Mouse (Mus musculus) embryonic facial prominence, embryonic 12.5 days (tissue): ENCODE measurements around the gene Cox19. TPM values are rescaled to one million over a fixed set of nuclear protein-coding genes. Genes with fewer than 3 reads are reported as not detected.

Source experiments
- ATAC-seq: fragments of 200-750 bp; cut with Nextera tagmentation; 2 replicates; pipeline ENCODE4 v1.8.0; 2017; ENCODE audit not compliant: insufficient number of reproducible peaks, insufficient read depth, low FRiP score, low TSS enrichment
- H3K27ac ChIP-seq: fragments of 300-500 bp; sonication (generic); 2 replicates; pipeline ENCODE4 v1.5.1; 2016; ENCODE audit warnings: mild to moderate bottlenecking
- H3K27me3 ChIP-seq: fragments of 300-500 bp; sonication (generic); 2 replicates; pipeline ENCODE4 v1.6.1; 2016; ENCODE audit warnings: mild to moderate bottlenecking, moderate library complexity
- H3K36me3 ChIP-seq: fragments of 300-500 bp; sonication (generic); 2 replicates; pipeline ENCODE4 v1.6.1; 2016; ENCODE audit warnings: mild to moderate bottlenecking
- H3K4me1 ChIP-seq: fragments of 300-500 bp; sonication (generic); 2 replicates; pipeline ENCODE4 v1.6.1; 2016
- H3K4me2 ChIP-seq: fragments of 300-500 bp; sonication (generic); replicated peaks from 2 replicates; pipeline ENCODE4 v1.6.1; 2016; ENCODE audit warnings: mild to moderate bottlenecking, moderate library complexity
- H3K4me3 ChIP-seq: fragments of 300-500 bp; sonication (generic); 2 replicates; pipeline ENCODE4 v1.5.1; 2016; ENCODE audit warnings: mild to moderate bottlenecking
- H3K9ac ChIP-seq: fragments of 300-500 bp; sonication (generic); 2 replicates; pipeline ENCODE4 v1.6.1; 2016; ENCODE audit warnings: mild to moderate bottlenecking, moderate library complexity
- H3K9me3 ChIP-seq: fragments of 300-500 bp; sonication (generic); 2 replicates; pipeline ENCODE4 v1.6.1; 2016; ENCODE audit warnings: mild to moderate bottlenecking, moderate library complexity
- WGBS: fragments of 180-500 bp; shearing (Covaris S2); methylation state at CpG from one replicate; pipeline ENCODE4 v1.1.7; 2016; 5-methylcytosine and 5-hydroxymethylcytosine counted together
- polyA plus RNA-seq: library from polyadenylated mRNA; unstranded; fragments of >200 nt; fragmentation: Nextera tagmentation; extraction: Ambion mirVana; gene quantifications from 2 replicates; pipeline ENCODE4 v1.2.1, GENCODE M21; 2016

Cox19 gene
- polyA plus RNA-seq, 1 experiment from 2014 or later, result 110 TPM

DNA sequence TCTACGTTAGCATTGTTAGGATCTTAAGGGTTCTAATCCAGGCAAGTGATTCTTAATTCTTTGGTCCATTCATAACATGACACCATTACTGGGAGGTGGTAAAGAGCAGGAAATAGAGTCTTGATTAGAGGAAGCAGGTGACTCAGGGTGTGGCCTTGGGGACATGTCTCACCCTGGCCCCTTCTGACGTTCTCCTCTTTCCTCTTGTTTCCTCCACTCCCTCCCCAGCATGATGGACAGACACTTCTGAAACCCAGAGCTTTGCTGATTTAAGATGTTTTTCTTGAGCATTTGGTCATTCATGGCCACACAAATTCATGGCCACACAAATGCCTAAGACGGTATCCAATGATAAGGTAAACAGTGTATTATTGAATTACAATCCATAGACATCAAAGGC, 41.3 kb downstream of the Cox19 start:
- Histone ChIP-seq H3K4me1 (no peaks in the 10 kb centered on the region), H3K9me3 (no peaks in the 10 kb centered on the region), H3K27ac (no peak overlapping the region), H3K4me3 (no peak overlapping the region), H3K9ac (no peak overlapping the region), H3K36me3 (no peaks in the 10 kb centered on the region), H3K4me2 (no peak overlapping the region), H3K27me3 (no peaks in the 10 kb centered on the region)
- WGBS, result 66% methylated on average over 3 of the region's 3 CpGs
- ATAC-seq, result no peak

GRCm38 (mm10) chr5:139303646-139304061, 47.6 kb downstream of the Cox19 start:
- no peak overlapping the region for H3K9ac ChIP-seq
- no peak overlapping the region for H3K27ac ChIP-seq
- 0 out of 2 replicates have a peak, but pooled peaks cover 3% of the 10 kb centered on the region for H3K27me3 ChIP-seq
- no peak overlapping the region for H3K4me3 ChIP-seq
- WGBS, result 85% methylated on average over 9 of the region's 9 CpGs
- no peak overlapping the region for H3K4me2 ChIP-seq
- ATAC-seq, result no peak
- H3K9me3 ChIP-seq, result no peaks in the 10 kb centered on the region
- H3K4me1 ChIP-seq, result no peaks in the 10 kb centered on the region
- no peaks in the 10 kb centered on the region for H3K36me3 ChIP-seq

DNA sequence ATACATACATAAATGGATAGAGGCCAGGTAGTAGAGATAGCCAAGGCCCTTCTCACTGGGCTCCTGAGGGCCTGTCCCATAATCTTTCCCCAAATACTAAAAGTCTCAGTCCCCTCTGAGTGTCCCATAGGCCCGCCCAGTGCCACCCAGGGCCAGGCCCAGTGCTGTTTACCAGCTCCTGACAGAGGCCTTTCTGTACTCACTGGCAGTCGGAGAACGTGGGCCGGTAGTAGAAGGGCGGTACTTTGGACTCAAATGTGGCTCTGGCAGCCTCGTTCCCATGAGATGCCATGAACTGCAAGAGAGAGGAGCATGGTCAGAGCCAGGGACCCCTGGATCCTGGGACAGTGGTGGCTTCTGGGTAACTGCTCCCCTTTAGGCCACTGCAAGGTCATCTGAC, 49.1 kb downstream of the Cox19 start:
- Histone ChIP-seq H3K4me3 (no peak overlapping the region), H3K36me3 (no peaks in the 10 kb centered on the region), H3K4me1 (no peaks in the 10 kb centered on the region), H3K27me3 (0 out of 2 replicates have a peak, but pooled peaks cover 3% of the 10 kb centered on the region), H3K9me3 (no peaks in the 10 kb centered on the region), H3K27ac (no peak overlapping the region), H3K9ac (no peak overlapping the region), H3K4me2 (no peak overlapping the region)
- WGBS, result 85% methylated on average over 6 of the region's 6 CpGs
- ATAC-seq, result no peak

DNA sequence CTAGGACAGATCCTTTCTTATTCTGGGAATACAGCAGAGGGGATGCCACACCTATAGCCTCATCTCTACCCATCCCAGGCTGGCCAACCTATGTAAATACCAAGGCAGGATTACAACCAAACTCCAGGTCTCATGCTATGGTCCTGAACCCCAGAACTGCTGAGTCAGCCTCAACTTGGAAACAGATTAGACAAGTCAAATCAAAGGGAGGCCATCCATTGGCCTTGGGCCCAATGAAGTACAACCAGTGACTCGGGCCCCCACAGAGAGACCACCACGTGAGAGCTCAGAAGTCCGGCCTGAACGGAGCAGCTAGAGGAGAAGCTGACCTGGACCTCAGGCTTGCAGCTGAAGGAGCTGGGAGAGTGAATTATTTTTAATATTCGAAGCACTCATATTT, 53.5 kb downstream of the Cox19 start:
- WGBS, result 82% methylated on average over 5 of the region's 5 CpGs
- H3K4me2 ChIP-seq, result no peak overlapping the region

GRCm38 (mm10) chr5:139297092-139297491, 54.1 kb downstream of the Cox19 start:
- Histone ChIP-seq H3K4me2 (no peak overlapping the region), H3K9ac (no peak overlapping the region), H3K27ac (no peak overlapping the region), H3K27me3 (0 out of 2 replicates have a peak, but pooled peaks cover 3% of the 10 kb centered on the region), H3K4me1 (no peaks in the 10 kb centered on the region), H3K9me3 (no peaks in the 10 kb centered on the region), H3K4me3 (no peak overlapping the region), H3K36me3 (no peaks in the 10 kb centered on the region)
- 89% methylated on average over 10 of the region's 10 CpGs for WGBS
- ATAC-seq, result no peak

More for the DNA sequence above, 53.5 kb downstream of the Cox19 start:
- no peaks in the 10 kb centered on the region for H3K9me3 ChIP-seq
- no peaks in the 10 kb centered on the region for H3K36me3 ChIP-seq
- no peak overlapping the region for H3K9ac ChIP-seq
- 0 out of 2 replicates have a peak, but pooled peaks cover 3% of the 10 kb centered on the region for H3K27me3 ChIP-seq
- H3K4me3 ChIP-seq, result no peak overlapping the region
- no peak overlapping the region for H3K27ac ChIP-seq
- ATAC-seq, result no peak
- no peaks in the 10 kb centered on the region for H3K4me1 ChIP-seq

GRCm38 (mm10) chr5:139294089-139294488, 57.1 kb downstream of the Cox19 start:
- H3K9ac ChIP-seq, result no peak overlapping the region
- H3K4me3 ChIP-seq, result no peak overlapping the region
- 0 out of 2 replicates have a peak, but pooled peaks cover 3% of the 10 kb centered on the region for H3K27me3 ChIP-seq
- WGBS, result 78% methylated on average over 2 of the region's 2 CpGs
- H3K4me1 ChIP-seq, result no peaks in the 10 kb centered on the region
- H3K9me3 ChIP-seq, result no peaks in the 10 kb centered on the region
- H3K4me2 ChIP-seq, result no peak overlapping the region
- H3K36me3 ChIP-seq, result no peaks in the 10 kb centered on the region
- H3K27ac ChIP-seq, result no peak overlapping the region
- ATAC-seq, result no peak

DNA sequence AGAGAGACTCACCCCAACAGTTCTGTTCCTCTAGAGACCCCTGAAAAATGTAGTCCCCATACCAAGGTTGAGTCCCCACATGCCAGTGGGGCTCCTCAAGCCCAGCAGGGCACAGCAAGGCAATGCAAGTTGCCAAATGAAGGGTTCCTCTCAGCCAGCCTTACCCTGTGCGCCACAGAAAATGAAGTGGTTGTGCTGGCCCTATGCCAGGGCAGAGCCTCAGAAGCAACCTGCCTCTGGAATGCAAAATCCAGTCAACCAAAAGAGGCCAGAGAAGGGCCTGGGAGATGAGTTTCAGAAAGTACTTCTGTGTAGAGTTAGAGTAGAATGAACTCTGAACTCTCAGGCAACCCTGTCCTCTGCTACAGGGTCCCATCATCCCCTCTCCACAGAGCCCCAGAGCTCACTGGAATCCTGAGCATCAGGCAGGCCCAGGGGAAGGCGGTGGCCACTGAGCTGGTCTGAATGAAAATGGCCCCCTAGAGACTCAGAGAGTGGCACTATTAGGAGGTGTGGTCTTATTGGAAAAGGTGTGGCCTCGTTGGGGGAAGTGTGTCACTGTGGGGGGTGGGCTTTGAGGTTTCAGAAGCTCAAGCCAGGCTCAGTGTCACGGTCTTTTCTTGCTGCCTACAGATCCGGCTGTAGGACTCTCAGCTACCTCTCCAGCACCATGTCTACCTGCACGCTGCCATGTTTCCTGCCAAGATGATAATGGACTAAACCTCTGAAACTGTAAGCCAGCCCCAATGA, 59.2 kb downstream of the Cox19 start:
- 69% methylated on average over 6 of the region's 6 CpGs for WGBS
- H3K4me1 ChIP-seq, result no peaks in the 10 kb centered on the region
- H3K27me3 ChIP-seq, result no peaks in the 10 kb centered on the region
- H3K4me3 ChIP-seq, result no peak overlapping the region
- no peak for ATAC-seq
- no peaks in the 10 kb centered on the region for H3K9me3 ChIP-seq
- H3K9ac ChIP-seq, result no peak overlapping the region
- H3K36me3 ChIP-seq, result no peaks in the 10 kb centered on the region
- H3K4me2 ChIP-seq, result no peak overlapping the region
- H3K27ac ChIP-seq, result no peak overlapping the region

DNA sequence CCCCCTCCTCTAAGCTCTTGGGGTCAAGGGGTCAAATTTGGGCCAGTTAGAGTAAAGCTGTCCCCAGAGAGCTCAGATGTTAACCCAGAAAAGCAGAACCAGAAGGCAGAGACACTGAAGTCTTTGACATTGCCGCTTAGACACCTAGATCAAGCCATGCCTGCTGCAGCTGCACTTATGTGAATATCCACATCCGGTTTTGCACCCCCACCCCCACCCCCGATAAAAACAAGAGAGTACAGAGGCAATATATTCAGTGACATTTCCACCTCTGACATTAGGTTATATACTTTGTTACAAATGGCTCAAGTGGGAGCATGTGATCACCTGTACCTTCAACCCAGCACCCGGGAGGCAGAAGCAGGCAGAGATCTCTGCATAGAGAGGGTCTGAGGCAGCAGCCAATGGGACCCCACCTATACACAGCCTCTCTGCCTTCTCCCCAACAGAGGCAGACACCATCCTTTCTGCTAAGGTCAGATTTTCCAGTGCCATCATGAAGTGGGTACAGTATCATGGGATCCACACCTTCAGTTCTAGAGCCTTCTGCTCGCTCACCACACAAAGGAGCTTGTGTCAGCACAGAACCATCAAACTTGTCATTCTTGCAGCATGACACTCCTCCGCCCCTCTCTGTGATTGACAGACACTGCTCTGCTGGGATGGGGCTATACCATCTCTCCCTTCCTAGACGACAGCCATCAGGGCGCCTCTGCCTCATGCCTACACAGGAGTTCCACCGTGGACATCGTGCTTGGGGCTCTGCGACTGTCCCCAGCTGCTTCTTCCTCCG, 60.6 kb downstream of the Cox19 start:
- H3K9ac ChIP-seq, result no peak overlapping the region
- H3K36me3 ChIP-seq, result no peaks in the 10 kb centered on the region
- WGBS, result 77% methylated on average over 12 of the region's 12 CpGs
- no peak overlapping the region for H3K4me2 ChIP-seq
- H3K27me3 ChIP-seq, result no peaks in the 10 kb centered on the region
- no peak for ATAC-seq
- no peaks in the 10 kb centered on the region for H3K9me3 ChIP-seq
- H3K27ac ChIP-seq, result no peak overlapping the region
- no peak overlapping the region for H3K4me3 ChIP-seq
- 0 out of 2 replicates have a peak, but pooled peaks cover 4% of the 10 kb centered on the region for H3K4me1 ChIP-seq

DNA sequence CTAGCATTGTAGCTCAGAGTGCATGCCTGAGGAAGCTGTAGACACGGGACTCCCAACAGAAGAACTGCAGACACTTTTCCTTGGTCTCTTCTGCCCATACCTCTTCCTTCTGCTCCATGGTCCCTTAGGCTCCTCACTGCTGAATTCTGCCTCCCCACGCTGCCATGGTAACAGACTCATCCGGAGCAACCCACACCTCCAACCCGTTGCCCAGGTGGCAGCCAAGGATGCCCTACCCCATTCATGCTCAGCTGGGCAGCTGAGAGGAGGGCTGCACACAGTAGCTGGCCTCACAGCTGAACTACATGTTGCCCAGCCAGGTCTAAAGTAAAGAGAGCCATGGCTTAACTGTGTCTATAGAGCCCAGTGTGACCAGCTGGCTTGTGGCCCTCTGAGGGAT, 62.6 kb downstream of the Cox19 start:
- no peaks in the 10 kb centered on the region for H3K27me3 ChIP-seq
- H3K9ac ChIP-seq, result no peak overlapping the region
- no peak overlapping the region for H3K4me2 ChIP-seq
- H3K4me3 ChIP-seq, result no peak overlapping the region
- no peaks in the 10 kb centered on the region for H3K9me3 ChIP-seq
- 0 out of 2 replicates have a peak, but pooled peaks cover 4% of the 10 kb centered on the region for H3K4me1 ChIP-seq
- no peak for ATAC-seq
- 75% methylated on average over 4 of the region's 4 CpGs for WGBS
- no peak overlapping the region for H3K27ac ChIP-seq
- H3K36me3 ChIP-seq, result no peaks in the 10 kb centered on the region

GRCm38 (mm10) chr5:139287787-139288186, 63.4 kb downstream of the Cox19 start:
- 84% methylated on average over 4 of the region's 4 CpGs for WGBS
- Histone ChIP-seq H3K36me3 (no peaks in the 10 kb centered on the region), H3K9ac (no peak overlapping the region), H3K27ac (no peak overlapping the region), H3K4me1 (0 out of 2 replicates have a peak, but pooled peaks cover 4% of the 10 kb centered on the region), H3K9me3 (no peaks in the 10 kb centered on the region), H3K4me3 (no peak overlapping the region), H3K4me2 (no peak overlapping the region), H3K27me3 (no peaks in the 10 kb centered on the region)
- no peak for ATAC-seq

GRCm38 (mm10) chr5:139287099-139287498, 64.1 kb downstream of the Cox19 start:
- Histone ChIP-seq H3K9ac (no peak overlapping the region), H3K4me1 (0 out of 2 replicates have a peak, but pooled peaks cover 4% of the 10 kb centered on the region), H3K27me3 (no peaks in the 10 kb centered on the region), H3K36me3 (no peaks in the 10 kb centered on the region), H3K27ac (no peak overlapping the region), H3K9me3 (no peaks in the 10 kb centered on the region), H3K4me3 (no peak overlapping the region), H3K4me2 (no peak overlapping the region)
- WGBS, result 82% methylated on average over 5 of the region's 5 CpGs
- ATAC-seq, result no peak
